Mouse (Mus musculus) fibroblast of lung, adult 2 months (primary cell): ENCODE results near the gene Oxct1.

Source experiments
- DNase-seq: peaks from one replicate; pipeline ENCODE4 v3.0.0-alpha.2; 2011; ENCODE audit warnings: low read depth

The Oxct1 gene

DNA sequence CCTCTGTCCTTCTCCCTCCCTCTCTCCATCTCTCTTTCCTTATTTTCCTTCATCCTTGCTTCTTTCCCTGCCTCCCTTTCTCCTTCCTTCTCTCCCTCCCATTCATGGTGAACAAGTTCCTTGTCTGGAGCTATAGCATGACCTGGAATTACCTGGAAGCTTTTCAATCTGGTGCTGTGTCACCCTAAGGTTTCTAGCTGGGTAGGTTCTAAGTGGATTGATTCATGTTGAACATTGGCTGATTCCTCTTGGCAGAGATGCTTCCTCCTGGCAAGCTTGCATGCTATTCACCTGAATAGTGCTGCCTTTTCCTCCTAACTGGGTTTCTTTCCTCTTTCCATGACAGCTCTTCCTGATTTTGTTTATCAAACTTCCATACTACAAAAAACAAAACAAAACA, 2.8 kb downstream of the Oxct1 start:
- no peak for DNase-seq

DNA sequence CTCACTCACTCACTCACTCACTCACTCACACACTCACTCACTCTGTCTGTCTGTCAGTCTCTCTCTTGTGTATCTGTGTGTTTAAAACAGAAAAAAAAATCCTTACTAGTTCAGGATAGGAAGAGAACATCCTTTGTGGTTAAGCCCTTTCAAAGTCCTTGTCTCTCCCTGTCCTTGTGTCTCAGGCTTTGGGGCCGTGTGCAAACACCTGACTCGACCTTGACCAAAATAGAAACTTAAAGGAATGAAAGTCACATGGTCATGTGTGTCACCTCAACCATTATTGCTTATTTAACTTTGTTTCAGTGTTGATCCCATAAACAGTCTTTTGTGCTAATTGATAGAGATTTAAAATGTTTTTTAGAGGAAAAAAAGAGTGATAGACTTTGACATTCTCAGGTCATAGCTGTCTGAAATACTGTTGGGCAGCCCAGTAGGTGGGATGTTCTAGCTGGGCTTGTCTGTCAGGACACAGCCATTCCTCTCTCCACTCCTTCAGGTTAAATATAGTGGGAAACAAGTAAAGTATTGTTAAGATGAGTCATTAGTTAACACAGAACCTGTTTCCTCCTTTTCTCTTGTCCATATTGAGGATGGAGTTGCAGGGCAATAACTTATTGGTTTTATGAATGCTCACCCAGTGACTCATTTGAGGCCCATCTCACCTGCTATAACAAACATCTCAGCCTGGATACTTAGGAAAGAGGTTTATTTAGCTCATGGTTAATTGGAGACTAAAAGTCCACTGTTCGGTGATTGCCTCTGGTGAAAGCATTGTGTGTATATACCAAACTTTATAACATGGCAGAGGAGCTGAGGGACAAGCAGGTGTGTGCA, 7.2 kb downstream of the Oxct1 start:
- no peak for DNase-seq

DNA sequence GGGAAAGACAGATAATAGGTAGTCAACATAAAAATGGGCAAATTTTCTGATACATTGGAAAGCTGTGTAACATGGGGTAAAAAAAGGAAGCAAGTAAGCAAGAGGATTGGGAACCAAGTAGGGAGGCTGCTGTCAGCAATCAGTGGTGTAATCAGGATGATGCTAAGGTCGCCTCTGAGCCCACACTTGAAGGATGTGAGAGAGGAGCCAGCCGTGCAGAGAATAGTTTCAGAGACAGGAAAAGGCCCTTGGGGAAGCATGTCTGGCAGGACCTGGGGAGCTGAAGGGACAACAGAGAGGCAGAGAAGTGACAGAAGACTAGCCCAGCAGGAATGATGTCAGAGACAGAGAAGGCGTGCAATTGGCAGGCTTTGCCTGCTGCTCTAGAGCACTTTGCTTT, 16.2 kb downstream of the Oxct1 start:
- DNase-seq: no peak

DNA sequence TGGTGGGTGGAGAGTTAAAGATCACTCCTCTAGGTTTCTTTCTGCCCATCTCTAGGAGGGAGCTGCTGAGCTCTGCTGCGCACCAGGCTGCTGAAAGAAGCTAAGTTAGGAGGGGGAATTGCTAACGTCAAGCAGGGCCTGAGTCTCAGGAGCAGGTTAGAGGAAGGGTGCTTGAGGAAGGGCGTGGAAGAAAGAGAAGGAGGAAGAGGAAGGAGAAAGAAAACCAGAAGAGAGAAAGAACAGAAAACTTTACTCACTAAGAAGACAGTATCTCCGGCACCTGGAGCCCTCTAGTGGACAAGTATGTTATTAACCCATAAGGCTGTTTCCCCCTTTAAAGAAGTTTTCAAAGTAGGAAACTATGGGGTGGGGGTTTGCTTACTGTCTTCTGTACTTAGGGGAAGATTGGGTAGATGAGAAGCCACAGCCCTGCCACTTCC, 16.9 kb downstream of the Oxct1 start:
- peak; percentile 15 for DNase-seq

DNA sequence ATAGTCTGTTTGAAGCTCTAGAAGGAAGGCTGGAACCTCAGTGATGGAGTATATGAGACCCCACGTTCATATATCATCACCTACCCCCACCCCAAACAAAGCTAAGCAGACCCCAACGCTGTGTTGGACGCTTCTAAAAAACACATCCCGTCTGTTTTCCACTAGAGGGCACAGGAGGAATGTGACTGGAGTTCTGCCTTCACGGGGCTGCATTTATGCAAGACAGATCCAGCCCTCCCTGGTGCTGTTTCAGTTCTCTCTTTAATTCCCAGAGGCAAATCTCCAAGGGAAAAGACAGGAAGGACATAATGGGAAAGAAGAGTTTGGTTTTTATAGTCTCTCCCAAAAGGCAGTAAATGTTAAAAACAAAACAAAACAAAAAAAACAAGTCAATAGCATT, 30.4 kb downstream of the Oxct1 start:
- DNase-seq: peak; percentile 10

DNA sequence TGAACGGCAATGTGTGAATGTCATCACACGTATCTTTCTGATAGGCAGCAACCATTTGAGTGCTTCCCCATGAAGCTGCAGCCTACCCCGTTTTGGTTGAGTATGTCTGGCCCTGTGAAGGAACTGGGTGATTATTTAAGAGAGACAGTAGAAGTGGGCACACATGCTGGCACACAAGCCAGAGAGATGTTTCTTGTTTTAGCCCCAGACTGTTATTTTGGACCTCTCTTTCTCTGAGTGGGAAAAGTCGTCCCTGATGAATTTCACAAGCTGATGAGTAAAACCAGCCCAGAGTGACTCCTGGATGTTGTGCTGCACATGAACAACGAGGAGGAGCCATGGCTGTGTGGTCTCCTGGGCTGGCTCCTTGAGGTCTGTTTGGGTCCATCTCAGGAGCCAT, 37.4 kb downstream of the Oxct1 start:
- DNase-seq: no peak

DNA sequence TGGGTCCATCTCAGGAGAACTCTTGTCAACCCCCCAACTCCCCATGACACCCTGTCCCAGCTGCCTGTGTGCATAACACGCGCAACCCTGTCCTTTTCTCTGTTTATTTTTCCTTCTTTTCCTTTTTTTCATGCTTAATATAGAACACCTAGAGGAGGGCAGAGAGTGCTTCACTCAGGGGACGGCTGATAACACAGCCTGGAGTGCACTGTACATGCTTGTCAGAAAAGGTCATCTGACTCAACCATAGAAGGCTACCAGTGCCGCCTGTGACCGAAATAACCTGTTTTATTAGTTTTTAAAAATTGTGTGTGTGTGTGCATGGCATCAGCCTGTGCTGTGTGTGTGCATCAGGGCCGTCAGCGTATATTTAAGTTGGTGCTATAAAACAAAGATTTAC, 37.8 kb downstream of the Oxct1 start:
- no peak for DNase-seq

DNA sequence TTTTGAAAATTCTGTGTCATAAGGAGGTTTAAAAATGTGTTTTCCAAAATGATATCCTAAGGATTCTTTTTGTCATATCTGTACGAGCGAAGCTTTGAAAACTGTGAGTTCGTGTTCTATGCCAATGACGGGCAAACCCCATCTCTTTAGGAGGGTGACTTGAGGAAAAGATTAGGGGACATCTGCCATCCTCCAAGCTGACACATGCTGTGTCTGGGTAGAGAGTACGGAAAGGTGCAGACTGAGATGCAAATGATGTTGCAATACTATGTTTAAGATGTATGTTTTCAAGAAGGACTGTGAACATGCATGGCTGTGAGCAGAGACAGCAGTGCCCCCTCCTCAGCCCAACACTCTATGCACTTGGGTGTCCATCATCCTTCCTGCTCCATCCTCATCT, 38.5 kb downstream of the Oxct1 start:
- DNase-seq: no peak

DNA sequence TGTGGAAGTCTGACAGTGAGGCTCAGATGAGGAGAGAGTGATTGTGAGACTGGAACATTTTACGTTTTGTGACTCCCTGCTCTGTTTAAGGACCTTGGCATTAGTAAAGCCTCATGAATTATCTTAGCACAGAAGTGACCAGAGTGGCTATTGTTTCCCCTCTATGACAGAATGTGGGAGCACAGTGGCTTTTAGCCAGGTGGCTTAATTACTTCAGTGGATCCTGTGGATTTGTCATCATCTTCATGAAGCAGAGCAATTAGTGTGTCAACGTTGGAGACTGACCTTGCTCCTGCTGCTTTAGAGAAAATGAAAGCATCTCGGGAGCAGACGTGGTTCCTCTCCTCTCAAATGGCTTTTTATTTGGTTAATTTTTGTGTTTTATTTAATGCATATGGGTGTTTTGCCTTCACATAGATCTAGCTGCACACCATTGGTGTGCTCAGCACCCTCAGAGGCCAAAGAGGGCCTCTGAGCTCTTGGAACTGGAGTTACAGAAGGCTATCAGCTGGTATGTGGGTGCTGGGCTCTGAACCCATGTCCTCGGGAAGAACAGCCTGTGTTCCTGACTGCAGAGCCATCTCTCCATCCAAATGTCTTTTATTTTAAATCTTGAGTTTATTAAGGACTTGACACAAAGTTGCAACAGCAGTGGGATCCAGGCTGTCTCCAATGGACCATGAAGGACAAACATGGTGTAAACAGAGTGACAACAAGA, 41.2 kb downstream of the Oxct1 start:
- DNase-seq: no peak

DNA sequence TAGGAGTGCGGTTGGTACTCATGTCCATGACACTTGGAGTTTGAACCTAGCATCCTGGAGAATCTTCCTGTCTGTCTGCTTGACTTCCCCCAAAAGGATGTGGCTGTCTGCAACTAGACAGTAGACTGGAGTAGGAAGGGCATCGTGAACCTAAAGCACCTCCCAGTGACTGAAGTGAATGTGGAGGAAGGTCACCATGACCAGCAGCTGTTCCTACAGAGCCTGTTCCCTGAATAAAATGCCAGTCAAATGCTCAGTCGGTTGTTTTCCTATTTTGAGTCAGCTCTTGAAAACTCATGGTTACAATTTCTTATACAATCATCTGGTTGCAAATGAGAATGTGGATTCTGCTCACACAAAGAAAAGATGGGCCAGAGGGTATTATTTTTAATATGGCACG, 51.8 kb downstream of the Oxct1 start:
- DNase-seq: no peak

DNA sequence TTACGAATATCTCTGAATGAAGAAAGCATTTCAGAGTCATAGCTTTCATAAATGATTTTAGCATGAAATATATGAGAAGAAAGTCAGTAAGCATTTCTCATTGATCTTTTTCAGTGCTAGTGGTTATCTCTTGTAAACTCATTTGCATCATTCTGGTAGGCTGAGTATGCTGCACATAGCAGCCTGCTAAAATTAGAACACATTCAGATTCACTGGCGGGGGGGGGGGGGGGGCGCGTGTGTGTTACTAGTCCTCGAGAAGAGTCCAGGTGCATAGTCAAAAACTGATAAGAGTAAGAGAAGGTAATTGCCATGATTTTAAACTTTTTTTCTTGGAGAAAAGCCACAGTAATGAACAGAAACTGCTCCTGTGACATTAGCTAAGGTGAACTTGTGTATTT, 52.6 kb downstream of the Oxct1 start:
- DNase-seq: no peak

DNA sequence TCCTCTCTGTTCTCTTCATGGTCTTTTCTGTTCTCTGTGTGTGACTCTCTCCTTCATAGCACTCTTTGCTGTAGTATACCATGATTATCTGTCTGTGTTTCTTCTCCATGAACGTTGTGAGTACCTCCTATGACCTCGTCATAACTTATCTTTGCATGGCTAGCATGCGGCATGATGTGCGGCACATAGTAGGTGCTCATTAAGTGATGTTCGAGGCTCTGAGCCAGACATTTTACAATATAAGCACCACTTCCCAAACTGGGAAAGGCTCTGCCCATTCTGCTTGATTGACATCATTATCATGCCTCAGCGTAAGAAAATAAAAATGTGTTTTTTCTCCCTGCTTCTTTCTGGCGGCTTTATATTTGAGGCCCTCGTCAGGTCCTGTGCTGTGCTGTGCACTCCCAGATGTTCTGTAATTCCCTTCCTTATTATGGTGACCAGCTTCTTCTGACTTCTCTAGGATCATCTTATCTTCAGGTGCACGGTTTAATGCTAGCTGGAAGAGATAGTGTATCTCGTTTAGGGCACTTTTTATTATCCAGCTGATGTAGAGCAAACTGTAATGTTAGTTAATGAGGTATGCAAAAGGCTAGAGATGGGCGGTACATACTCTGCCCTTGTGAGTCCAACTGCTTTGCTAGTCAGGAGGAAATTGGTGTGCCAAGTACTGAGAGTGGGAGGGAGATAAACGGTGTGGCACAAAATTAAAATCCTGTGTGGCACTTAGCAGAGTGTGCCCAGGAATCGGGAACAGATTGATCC, 53.4 kb downstream of the Oxct1 start:
- DNase-seq: no peak

DNA sequence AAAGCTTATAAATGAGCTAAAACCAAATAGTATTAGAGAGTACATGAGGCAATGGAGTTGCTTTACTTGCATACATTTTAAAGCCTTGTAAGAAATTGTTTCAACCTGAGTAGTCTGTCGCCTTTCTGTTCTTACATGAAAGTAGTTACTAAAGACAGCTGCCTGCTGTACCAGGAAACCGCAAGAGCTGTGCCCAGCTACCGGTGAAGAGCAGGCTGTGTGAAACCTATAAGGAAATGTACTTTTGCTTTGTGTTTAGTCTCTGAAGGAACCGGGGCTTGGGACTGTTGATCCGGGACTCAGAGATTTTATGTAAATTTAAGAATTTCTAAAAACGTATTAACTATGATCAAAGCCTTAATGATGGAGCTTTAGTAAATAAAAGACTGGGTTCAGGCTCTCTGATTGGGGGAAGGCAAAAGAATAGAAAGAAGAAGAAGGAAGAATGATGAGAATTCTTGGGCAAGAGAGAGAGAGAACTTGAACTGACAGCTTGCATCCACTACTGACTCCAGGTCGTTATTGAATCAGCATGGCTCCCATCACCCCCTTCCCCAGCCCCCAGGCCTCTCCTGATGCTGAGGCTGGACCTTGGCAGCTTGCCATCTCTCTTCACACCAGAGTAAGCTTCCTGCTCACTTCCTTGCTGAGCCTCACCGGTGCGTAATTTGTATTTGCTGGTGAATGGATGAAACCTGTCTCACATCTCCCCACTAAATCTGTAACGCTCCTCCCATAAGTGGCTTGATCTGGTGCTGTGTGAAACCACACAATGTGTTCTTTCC, 59.6 kb downstream of the Oxct1 start:
- DNase-seq: no peak

DNA sequence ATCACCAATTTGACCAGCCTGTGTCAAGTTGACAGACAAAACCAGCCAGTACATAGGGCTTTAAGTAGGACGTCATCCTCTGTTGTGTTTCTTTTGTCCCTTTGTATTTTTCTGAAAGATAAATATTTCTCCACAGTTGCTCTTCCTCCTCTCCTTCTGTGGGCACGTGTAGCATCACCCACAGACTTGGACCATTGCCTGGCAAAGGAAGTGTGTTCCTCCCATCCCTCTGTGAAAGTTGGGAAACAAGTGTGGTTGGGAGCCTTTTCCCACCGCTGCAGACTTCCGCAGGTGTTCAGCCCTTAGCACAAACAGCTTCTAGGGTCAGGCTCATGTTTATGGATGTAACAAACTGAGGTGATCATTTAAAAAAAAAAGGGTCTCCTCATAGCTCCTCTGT, 61.3 kb downstream of the Oxct1 start:
- no peak for DNase-seq

DNA sequence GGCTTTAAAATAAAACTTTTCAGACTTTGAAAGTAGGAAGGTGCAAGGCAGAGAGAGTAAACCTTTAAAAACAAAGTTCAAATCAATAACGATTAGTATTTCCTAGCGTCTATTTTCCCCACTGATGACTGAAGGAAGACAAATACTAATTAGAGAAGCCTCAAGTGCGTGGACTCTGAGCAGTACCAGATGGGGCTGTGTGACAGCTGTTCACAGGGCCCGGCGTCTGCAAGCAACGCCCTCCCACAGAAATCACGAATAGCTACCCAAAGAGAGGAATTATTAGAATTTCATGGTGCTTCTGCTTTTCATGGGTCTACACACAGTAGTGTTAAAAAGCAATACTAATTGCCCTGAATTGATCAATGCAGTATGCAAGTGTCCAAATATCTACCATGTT, 61.7 kb downstream of the Oxct1 start:
- DNase-seq: no peak

DNA sequence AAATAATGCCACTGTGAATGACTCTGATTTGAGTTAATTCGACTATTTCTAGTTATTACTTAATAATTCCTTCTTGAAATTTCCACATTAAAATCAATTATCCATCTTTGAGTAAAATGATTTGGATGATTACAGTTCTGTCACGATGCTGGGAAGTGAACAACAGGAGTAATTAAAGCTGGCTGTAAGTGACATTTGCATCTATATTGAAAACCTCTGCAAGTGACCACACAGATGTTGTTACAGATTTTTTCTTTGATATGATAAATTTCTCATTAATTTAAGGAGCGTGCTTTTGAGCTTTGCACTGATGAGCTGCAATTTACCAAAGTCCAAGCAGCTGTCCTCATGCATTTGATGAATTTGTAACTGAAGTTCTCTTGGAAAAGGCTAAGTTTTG, 64.4 kb downstream of the Oxct1 start:
- DNase-seq: no peak

DNA sequence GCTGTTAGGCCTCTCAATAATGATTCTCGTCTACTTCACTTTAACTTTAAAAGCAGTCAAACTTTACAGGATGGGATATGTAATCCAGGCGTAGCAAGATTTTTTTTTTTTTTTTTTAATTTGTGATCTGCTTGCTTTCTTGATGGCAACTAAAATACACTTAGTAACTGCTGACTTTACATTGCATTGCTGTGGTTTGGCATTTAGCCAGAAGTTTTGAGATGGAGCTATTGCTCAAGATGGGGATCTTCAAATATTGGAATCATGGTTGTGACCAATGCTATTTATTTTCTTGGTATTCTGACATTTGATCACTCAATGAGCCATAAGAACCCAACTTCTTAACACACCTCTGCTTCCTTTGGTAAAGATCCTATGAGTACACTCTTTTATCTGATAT, 66.4 kb downstream of the Oxct1 start:
- DNase-seq: no peak

DNA sequence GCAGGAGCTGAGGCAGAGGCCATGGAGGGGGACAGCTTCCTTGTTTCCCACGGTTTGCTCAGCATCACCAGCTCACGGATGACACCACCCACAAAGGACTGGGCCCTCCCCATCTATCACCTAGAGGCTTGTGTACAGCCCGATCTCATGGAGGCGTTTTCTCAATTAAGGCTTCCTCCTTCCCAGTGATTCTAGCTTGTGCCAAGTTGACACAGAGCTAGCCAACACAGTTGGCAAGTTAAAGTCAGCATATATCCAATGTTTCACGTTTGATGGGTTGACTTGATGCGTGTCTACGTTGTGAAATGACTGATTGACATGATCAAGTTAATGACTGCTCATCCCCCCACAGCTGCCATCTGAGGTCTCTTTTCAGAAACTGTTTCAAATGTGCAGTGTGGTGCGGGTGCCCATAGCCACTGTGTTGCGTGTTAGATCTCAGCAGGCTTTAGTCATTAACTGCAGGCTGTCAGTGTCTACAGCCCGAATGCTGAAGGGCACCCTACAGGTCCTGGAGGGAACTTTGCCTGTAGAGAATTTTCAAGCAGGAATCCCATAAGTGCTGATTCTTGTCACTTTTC, 74.2 kb downstream of the Oxct1 start:
- no peak for DNase-seq

DNA sequence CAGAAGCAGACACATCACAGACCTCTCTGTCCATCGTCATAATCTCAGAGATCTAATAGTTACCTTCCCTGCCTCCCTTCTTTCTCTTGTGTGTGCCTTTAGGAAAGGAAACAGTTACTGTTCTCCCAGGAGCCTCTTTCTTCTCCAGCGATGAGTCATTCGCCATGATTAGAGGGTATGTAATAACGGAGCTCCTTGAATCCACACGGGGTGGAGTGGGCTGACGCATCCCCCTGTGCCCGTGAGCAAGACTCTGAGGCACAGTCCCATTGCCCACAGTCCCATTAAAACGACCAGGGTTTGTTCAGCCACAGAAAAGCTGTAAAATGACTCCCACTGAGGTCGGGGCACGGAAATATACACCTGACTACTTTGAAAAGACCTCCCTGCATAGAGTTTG, 74.8 kb downstream of the Oxct1 start:
- DNase-seq: no peak

DNA sequence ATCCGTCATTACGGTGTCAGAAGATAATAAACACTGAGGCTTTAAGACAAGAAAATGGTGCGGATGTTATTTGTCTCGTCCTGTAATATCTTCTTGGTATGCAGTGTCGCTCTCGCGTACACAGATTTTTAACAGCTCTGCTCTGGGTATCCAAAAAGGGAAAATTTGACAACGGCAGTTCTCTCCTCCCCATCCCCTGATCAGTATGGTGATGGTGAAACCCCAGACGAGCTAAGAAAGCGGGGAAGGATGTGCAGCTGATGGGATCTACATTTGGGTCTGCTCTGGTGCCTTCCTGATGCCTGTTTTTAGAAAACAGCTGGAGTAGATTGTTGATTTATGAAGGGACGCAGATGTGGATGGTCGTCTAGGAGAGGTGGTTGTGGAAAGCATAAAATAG, 78.1 kb downstream of the Oxct1 start:
- no peak for DNase-seq

DNA sequence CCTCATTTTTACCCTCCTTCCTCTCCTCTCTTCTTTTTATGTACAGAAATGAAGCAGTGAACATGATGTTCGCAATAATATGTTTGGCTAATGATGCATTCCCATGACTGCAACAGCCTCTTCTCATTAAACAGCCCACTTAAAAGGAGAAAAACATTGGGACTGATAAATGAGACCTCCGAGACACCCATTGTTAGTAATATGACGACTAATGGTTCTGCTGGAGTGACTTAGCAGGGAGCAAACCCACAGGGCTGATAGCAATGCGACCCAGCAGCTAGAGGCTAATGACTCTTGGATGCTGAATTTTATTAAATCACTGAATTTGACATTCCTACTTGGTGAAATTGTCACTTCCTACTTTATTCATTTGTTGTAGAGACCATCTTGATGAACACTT, 79.3 kb downstream of the Oxct1 start:
- no peak for DNase-seq

DNA sequence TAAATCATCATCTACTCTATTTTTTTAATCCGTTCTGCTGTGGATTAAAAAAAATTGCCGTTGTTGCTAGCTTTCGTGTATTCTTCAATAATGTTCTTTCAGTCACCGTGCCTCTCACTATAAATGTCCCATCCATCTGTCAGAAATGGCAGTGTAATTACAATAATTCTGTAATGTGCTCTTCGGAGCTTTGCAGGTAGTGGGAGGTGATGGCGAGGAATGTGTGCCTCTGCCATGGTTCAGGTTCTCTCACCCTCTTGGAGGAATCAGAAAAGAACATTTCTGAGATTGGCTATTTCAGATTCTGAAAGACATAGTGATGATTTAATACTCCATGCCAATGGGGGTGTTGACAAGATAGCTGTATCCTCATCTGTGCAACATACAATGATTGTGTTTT, 93.8 kb downstream of the Oxct1 start:
- DNase-seq: no peak
